Mouse (Mus musculus) heart, adult 9 months (tissue): ENCODE measurements around the gene Slc38a3.

ENCODE experiments used
- DNase-seq, 2 experiments: peaks; one replicate each; pipeline ENCODE4 v3.0.0; 2022; ENCODE audit warnings: low spot score in 2 of 2

Gene Slc38a3

DNA sequence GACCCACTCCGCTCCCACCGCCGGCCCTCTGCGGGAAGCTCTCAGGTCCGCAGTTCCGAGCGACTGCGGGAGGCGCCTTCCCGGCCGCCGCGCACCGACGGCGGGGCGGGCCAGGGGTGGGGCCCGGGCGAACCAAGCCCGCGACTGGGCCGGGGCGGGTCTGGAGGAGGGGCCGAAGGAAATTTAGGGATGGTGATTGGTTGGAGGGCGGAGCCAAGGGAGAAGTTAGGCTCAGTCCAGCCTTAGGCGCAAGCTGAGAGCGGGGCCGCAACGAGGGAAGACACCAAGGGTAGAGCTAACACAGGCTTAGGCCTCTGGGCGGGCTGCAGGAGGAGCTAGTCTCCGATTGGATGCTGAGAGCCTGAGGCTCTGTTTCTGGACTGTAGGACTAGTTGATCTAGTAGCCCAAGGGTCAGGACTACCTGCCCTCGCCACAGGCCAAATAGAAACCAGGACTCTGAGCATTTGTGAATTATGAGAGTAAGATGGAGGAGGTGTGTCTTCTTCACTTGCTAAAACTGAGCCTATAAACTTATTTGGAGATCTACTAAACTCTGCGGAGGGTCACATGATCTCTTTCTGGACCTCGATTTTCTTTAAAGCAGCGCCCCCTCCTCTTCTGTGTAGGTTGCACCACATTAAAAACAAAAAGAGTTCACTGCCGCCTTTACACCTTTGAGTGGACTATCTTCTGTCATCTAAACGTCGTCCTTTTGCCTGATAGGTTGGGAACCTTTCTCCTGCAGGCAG lies 33.9 kb downstream of the Slc38a3 start, which contains the start of gene Gnai2:
Gene Gnai2, minus strand, starts transcription at position 89 of the 750 bp plus-strand sequence.
- DNase-seq: peak; percentile 98 to 99

DNA sequence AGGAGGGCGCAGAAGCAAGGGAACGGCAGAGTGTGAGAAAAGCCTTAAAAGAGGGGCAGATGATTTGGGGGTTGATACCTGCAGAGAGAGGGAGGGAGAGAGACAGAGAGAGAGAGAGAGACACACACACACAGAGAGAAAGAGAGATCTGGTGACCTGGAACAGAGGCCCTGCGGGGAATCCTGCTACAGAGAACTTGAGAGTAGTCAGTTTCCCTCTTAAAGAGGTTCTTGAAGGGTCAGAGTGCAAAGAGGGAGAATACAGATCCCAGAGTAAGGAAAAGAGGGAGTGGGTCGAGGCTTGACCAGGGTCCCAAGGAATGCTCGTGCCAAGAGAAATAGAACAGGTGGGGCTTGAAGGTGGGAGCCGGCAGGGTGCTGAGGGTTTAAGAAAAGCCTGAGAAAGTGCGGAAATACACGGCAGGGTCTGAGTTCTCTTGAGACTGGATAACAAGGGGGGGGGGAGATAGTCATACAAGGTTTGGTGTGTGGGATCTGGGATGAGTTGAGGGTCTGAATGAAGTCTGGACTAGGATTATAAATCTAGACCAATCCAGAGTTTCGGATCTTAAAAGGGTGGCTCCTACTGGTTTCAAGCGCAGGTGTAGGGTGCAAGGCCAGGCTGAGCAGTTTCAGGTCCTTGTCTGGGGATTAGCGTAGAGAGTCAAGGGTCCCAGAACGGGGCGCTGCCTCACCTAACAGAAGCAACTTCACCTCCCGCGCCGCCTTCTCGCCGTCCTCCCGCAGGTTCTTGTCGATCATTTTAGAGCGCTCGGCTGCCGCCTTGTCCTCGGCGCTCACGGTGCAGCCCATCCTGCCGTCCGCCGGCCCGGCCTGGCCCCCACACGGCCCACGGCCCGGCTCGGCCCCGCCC lies 34.7 kb downstream of the Slc38a3 start:
- no peak for DNase-seq

DNA sequence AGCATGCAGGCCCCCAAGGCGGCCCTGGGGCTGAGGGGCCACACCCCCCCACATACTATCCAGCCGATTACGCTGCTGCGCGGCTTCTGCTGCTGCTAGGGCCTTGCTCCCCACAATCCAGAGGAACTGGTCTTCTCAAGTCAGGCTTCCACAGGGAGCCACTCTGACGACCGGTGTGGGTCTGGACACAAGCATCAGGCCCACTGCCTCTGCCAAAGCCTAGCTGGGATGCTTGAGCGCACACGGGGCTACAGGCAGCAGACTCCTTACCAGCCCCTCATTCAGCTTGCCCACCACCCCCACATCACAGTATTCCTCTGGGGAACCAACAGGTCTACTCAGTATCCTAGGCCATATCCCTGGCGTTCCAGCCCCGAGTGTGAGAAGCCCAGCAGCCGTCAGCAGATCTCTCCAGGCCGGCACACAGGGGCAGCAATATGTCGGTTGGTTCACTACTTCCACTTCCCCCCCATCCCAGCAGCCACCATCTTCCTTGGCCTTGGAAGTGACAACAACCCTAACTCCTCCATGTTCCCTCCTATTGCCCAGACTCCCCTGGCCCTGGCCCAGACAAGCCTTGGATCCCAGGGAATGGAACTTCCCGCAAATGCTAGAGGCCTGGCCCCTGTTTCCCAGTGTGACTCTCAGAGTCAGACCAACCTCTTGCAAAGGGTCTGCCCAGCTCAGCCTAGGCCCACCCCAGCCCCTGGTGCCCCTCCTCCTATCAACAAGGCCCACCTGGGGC lies 35.5 kb downstream of the Slc38a3 start:
- peak in 1 of 2 experiments; percentile 43 for DNase-seq

GRCm38 (mm10) chr9:107633091-107633660 lies 36.2 kb downstream of the Slc38a3 start:
- DNase-seq: peak; percentile 84 to 89

- peak; percentile 78 to 79 for DNase-seq
These were observed 36.9 kb downstream of the Slc38a3 start for GRCm38 (mm10) chr9:107632478-107632877.

GRCm38 (mm10) chr9:107631861-107632260 lies 37.5 kb downstream of the Slc38a3 start:
- DNase-seq: no peak

- no peak for DNase-seq
These were observed 38.0 kb downstream of the Slc38a3 start for GRCm38 (mm10) chr9:107631311-107631826.

- no peak for DNase-seq
These were observed 38.8 kb downstream of the Slc38a3 start for GRCm38 (mm10) chr9:107630576-107630975.

DNA sequence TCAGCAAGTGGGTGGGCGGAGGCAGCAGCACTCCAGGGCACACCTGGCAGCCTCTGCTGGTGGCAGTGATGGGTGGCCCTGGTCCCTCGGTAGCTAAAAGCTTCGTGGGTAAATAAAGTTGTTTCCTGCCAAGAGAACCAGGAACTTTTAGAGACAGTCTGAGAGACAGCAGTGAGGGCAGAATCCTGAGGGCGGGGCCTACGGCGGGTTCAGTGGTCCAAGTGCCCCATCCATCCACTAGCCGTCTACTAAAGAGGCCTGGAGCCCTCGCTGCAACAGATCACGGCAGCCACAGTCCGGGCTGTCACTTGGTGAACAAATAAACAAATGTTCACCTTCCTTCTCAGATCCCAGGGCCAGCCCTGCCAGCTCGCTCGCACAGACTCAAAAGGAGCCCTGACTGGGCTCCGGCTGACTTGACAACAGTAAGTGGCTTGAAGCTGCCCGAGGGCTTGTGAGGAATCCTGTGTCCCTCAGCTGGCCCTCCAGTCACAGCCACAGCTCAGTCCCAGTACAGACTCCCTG lies 39.4 kb downstream of the Slc38a3 start:
- no peak for DNase-seq

DNA sequence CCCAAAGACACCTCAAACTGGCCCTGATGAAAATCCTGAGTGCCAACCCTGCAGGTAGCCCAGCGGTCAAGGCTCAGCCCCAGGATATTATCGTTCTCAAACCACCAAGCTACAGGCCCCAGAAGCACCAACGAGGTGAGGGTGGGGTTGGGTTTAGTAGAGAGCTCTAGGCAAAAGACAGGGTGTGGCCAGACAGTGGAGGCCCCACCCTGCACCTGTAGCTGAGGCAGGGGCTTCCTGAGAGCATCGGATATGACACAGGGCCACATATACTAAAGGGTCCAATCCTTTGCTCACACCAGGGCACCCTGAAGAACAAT lies 40.0 kb downstream of the Slc38a3 start:
- DNase-seq: no peak

GRCm38 (mm10) chr9:107628721-107629410 lies 40.5 kb downstream of the Slc38a3 start:
- peak; percentile 74 to 87 for DNase-seq

GRCm38 (mm10) chr9:107627387-107628255 lies 41.7 kb downstream of the Slc38a3 start:
- peak in 1 of 2 experiments; percentile 23 for DNase-seq

- DNase-seq: peak; percentile 71 to 80
These were observed 42.5 kb downstream of the Slc38a3 start for GRCm38 (mm10) chr9:107626844-107627277.

DNA sequence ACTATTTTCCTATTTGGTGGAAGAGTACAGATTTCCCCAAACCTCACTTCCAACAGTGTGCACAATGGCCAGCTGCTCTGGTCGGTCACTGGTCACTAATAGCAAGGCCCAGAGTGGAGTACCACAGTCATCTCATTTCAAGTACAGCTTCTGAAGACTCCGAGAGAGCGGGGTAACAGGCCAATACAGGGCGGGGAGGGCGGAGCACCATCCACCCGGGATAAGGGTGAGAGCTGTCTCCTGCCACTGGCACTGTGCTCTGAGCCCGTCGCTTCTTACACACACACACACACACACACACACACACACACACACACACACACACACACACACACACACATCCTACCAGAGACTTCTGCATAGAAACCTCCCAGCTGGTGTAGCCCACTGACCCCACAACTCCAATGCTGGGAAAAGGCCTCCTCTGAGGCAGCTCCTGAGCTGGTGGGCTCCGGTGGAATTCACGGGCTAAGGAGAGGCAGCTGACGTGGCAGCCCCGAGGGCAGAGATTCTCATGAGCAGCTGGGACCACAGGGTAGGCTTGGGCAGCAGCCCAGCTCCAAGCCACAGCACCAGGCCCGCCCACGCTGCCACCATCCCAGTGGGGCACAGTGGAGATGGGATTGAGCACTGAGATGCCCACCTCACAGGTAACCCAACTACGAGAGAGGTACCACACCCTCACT lies 43.0 kb downstream of the Slc38a3 start:
- DNase-seq: no peak

GRCm38 (mm10) chr9:107625351-107626128 lies 43.8 kb downstream of the Slc38a3 start:
- DNase-seq: no peak

DNA sequence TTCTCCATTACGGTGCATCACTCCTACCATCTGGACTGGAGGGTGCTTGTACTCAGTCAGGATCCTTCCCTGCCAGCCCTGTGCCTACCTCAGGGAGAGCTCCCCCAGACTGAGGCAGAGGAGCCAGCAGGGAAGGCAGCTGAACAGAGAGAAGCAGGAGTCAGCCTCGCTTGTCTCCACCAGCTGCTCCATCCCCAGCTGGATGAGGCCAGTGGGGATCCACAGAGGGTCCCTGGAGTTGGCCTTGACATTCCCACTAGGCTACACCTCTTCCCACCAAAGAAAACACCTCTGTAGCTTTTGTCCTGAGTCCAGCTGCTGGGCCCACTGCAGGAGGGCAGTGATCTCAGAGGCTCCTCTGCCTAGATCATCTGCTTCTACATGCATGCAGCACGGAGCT lies 44.4 kb downstream of the Slc38a3 start:
- DNase-seq: no peak

DNA sequence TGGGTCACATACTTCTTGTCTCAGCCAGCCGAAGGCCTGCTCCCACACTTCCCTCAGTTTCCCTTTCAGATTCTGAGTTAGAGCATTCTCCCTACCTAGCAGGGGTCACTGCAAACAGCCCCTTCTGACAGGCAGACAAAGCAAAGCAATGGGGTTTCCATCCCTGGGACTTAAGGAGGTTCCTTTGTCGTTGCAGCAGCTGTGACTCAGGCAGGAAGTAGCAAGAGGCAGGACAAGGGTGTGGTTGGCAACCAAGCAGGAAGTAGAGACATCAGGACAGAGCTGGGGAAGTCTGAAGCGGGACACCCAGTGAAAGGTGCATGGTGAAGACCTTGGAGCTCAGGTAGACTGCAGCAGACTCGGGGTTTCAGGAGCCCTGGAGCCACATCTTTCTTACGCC lies 44.8 kb downstream of the Slc38a3 start:
- peak; percentile 77 to 88 for DNase-seq

DNA sequence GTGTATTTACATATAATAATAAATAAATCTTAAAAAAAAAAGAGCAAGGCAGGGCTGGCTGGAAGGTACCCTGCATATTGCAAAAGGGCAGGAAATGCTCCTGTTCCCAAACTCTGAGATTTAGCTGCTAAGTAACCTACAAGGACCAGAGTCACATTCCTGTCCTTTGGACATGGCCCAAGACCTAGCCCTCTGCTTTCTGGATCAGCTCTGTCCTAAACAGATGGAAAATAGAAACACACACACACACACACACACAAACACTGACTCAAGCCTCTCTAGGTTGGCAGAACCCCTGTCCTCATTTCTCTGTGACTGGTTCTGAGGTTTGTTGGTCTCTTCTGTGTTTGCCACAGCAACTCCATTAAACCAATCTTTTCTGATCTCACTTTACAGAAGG lies 48.4 kb downstream of the Slc38a3 start:
- peak in 1 of 2 experiments; percentile 24 for DNase-seq
